Mouse (Mus musculus) T-cell, adult 2 months (primary cell): ENCODE measurements around the gene Atl3.

Experiments
- DNase-seq: peaks from one replicate; pipeline ENCODE4 v3.0.0; 2022; ENCODE audit warnings: low spot score

The Atl3 gene

DNA sequence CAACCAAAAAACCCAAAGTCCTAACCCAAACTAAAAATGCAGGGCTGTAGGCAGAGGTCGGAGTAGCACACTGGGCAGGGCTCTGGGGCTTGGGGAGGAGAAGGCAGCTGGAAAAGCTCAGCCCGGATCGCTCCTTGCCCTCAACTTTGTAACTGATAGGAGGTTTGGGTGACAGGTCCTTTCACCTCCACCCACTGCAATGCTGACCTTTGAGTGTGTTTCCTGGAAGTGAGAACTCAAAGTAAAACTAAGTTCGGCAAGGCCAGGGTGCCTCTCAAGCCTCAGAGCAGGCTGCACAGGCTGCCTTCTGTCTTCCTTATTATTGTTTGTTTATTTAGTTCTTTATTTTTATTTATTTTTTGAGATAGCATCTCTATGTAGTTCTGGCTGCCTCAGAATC, 66.1 kb downstream of the Atl3 start:
- no peak for DNase-seq

DNA sequence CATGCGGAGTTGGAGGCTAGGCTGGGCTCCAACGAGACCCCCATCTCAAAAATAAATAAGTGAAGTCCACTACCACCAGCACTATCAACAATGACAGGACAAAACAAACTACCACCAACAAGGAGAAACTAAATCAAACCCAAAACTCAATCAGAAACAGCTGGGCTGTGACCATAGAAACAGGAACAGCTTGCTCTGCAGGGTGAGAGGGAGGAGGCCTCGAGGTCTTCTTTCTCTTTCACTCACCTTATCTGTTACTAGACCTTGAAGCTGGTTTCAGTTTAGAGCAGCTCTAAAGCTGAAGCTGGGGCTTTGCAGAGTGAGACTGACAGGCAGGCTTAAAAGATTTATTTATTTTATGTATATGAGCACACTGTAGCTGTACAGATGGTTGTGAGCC, 67.6 kb downstream of the Atl3 start:
- no peak for DNase-seq

DNA sequence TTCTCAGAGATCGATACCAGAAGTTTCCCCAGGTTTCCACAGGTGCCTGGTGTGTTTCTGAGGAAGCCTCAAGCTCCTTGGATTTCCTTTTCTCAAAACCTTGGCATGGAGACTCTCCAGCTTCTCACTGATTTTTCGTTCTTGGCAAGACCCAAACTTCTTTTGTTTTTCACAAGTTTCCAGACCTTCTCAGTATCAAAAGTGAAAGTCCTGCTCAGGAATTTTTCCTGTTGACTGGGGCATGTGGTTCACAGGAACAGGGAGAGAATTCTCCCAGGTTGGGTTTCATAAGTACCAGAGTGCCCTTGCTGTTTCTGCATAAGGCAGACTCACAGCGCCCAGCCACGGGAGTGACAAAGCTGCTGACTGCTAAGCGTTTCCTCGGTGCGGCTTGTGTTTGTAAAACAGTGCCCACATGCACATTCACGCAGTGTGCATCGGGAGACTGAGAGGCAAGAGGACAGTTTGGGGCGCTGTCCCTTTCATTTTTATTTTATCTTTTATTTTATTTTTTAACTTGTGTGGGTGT, 68.8 kb downstream of the Atl3 start:
- DNase-seq: no peak

DNA sequence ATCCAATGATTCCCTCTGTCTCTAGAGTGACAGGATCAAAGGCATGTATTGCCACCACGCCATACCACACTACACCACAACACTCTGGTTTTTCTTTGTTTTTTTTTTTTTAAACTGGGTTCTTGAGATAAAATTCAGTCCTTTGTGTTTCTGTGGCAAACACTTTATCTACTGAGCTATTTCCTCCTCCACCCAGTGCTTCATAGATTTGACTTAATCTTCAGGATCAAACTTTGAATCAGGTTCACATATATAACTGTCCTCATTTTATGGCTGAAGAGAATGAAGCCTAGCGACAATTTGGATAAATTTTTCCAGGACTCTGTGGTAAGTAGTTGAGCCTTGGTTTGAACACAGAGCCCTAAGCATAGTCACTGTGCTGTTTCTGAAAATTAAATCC, 69.8 kb downstream of the Atl3 start:
- DNase-seq: no peak

DNA sequence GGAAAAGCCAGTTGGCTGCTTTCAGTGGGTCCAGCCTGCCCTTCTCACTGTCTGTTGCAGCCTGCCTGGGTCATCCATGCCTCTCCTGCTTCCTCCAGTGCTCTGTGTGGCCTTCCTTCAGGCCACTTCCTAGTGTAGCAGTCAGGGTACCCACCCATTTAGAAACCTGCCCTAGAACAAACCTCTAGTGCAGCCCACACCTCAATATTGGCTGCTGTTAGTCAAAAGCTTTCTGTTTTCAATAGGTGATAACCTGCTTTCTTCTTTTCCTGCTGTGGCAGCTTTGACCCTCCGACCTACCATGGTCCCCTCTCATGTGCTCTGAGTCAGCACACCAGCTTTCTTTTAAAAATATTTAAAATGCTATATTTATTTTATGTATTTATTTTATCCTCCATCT, 70.6 kb downstream of the Atl3 start:
- no peak for DNase-seq

DNA sequence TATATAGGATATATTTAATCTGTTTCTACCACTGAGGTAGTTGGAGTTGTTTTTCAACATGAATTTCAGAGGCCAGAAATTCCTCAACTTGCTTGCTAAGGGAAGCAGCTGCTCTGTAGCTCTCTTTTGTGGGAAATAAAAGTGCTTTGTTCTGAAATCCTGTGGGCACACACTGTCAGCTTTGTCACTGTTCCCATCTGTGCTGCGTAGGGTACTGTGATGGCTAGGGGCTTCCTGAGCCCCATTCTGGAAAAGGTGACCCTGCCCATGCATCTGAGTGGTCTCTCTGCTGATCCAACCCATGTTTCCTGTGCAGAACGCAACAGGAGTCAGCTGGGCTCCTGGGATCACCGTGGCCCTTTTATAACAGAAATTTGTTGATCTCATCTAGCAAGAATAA, 73.0 kb downstream of the Atl3 start:
- DNase-seq: no peak

DNA sequence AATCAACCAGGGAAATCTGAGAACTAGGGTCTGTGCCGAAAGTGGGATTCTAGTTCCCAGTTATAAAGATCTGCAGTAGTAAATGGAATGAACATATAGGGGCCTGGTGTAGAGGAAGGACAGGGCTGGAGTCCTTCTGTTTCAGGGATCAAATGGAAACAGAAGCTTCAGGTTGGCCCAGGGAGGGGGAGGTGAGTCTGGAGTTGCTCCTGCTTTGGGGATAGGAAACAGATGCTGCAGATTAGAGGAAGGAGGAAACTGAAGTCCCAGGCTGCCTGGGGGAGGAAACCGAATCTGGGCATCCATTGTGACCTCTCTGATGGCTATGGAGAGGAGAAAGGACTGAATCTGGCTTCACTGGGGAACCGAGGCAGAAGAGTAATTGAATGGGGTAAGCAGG, 74.5 kb downstream of the Atl3 start:
- DNase-seq: no peak

DNA sequence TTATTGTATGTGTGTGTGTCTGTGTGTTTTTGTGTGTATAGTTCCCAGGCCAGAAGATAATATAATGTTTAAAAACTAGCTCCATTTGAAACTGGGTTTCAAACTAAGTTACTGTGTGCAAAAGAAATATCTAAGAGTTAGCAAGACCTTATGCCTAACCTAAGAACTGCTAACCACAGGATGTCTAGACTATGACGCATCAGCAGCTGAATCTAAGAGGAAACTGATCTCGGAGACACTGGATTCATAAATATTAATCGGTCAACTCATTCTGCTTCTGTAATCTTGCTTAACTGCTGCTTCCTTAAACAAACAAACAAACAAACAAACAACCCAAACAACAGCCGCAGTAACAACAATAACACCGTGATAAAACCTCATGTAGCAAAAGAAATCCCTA, 75.8 kb downstream of the Atl3 start:
- no peak for DNase-seq

DNA sequence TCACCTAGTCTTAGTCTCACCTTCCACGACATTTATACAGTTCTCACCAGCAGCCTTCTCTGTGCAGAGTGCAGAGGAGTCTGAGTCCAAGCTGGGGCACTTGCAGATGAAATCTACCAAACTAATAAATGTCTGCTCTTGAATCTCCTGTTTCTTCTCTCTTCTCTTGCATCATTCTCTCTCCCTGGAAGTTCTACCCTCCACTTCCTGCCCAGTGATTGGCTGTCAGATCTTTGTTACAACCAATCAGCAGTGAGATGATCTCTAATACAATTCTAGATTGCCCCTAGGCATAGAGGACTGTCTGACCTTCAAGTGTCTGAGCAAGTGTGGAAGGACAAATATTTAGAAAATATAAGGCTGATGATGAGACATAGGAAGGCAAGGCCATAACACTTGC, 82.3 kb downstream of the Atl3 start:
- DNase-seq: no peak

DNA sequence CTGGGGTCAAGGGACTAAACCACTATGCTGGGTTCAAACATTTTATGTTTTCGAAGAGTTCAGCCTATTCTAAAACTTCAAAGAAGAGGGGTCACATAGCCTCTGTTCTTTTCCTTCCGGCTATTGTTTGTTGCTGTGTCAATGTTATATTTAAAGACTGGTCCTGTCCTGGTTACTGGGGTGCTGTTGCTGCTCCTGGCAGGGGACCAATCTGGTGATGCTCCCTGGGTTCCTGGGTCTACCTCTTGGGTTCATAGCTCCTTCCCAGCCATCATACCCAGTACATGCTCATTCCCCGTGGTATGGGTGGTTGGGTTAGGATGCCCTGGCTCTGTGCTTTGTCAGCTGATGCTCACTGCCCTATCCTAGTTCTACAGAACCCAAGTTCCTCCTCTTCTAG, 83.9 kb downstream of the Atl3 start:
- no peak for DNase-seq

DNA sequence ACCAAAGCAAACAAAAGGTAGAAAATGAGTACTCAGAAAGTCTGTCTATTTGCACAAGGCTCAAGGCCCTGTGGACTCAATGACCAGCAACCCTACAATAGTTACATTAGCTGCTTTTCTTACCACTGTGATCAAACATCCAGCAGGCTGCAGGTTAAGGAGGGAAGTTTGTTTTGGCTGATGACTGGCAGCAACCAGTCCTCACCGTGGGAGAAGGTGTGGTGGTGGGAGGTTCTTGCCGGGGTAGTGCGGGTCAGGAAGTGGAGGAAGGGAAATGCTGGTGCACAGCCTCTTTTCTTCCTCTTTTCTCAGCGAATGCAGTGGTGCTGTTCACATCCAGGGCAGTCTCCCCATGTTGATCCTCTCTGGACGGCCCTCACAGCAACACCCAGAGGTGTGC, 87.2 kb downstream of the Atl3 start:
- DNase-seq: no peak

DNA sequence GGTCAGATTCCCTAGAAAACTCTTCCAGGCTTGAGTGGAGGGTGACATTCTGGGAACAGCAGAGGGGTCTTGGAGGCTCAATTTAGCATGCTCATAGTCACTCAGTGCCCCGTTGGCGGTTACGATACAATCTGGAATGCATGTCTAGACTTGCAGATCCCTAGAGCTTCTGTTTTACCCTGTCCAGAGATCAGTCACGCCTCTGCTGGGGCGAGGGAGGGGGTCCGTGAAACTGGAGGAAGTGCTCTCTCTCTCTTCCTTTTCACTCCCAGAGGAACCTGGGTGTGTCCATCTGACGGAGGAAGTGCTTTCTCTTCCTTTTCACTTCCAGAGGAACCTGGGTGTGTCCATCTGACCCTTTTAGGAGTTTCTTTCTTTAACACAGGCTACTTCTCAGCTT, 89.3 kb downstream of the Atl3 start:
- no peak for DNase-seq

DNA sequence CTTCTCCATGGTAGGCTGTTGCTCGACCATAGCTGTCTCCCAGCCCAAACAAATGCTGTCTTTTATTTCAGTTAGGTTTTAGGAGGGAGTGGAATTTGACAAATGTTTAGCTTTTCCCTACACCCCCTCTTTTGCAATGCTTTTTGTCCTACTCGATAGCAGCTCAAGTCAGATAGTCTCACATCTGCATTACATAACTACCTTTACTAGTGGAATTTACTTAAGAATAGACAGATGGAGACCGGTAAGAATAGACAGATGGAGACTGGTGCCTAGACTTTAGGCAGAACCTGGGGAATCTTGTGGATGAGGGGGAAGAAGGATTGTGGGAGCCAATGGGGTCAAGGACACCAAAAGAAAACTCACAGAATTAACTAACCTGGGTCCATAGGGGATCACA, 89.8 kb downstream of the Atl3 start:
- no peak for DNase-seq

DNA sequence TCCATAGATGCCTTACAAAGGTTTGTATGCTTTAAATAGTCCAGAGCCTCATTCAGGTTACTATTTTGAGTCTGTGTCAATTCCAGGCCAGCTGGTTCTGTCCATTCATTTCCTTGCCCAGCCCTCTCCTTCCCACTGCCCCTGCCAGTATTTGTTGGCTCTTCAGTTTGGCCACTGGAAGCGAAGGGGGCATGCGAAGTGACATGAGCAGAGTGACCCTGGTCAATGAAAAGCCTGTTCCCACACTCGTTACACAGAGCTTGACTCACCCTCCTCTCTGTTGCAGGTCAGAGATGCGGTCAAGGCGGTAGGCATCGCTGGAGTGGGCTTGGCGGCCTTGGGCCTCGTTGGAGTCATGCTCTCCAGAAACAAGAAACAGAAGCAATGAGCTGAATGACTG, 91.4 kb downstream of the Atl3 start:
- no peak for DNase-seq

DNA sequence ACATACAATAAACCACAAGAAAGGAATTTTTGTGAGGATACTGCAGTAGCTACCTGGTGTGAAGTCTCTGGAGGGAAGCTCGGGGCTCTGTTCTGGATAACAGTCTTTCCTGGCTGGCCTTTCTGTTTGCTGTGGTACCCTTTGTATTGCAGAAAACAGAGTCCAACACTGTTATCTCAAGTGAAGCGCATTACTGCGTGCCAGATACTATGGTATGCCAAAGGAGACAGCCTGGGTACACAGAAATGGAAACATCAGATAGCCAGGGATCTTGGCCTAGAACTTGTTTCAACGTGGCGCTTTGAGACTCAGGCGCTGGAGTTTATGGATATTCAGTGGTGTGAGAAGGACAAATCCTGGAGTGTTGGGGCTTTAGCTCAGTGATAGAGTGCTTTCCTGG, 91.9 kb downstream of the Atl3 start:
- no peak for DNase-seq
